Mouse (Mus musculus) lung, embryonic 14.5 days (tissue): ENCODE measurements around the gene Cpb2. TPM values are rescaled to one million over a fixed set of nuclear protein-coding genes. Genes with fewer than 3 reads are reported as not detected.

Source experiments
- ATAC-seq: fragments of 200-750 bp; cut with Nextera tagmentation; 2 replicates; pipeline ENCODE4 v1.8.0; 2017; ENCODE audit warnings: mild to moderate bottlenecking, moderate TSS enrichment, moderate library complexity; ENCODE audit not compliant: insufficient read depth
- DNase-seq: peaks from one replicate; pipeline ENCODE4 v3.0.0-alpha.2; 2015
- H3K27ac ChIP-seq: fragments of 300-500 bp; sonication (generic); 2 replicates; pipeline ENCODE4 v1.5.1; 2014; ENCODE audit warnings: low read depth, mild to moderate bottlenecking, moderate library complexity
- H3K27me3 ChIP-seq: fragments of 300-500 bp; sonication (generic); 2 replicates; pipeline ENCODE4 v1.6.1; 2014; ENCODE audit warnings: low read length, control low read depth; ENCODE audit not compliant: insufficient read depth
- H3K36me3 ChIP-seq: fragments of 300-500 bp; sonication (generic); 2 replicates; pipeline ENCODE4 v1.6.1; 2014; ENCODE audit warnings: control low read depth; ENCODE audit not compliant: insufficient read depth
- H3K4me1 ChIP-seq: fragments of 300-500 bp; sonication (generic); 2 replicates; pipeline ENCODE4 v1.6.1; 2014; ENCODE audit warnings: antibody characterized with exemption, control low read depth; ENCODE audit not compliant: insufficient read depth
- H3K4me2 ChIP-seq: fragments of 300-500 bp; sonication (generic); 2 replicates; pipeline ENCODE4 v1.6.1; 2014; ENCODE audit warnings: mild to moderate bottlenecking
- H3K4me3 ChIP-seq: fragments of 300-500 bp; sonication (generic); 2 replicates; pipeline ENCODE4 v1.5.1; 2014; ENCODE audit warnings: low read depth, low read length
- H3K9ac ChIP-seq: fragments of 300-500 bp; sonication (generic); 2 replicates; pipeline ENCODE4 v1.6.1; 2014
- H3K9me3 ChIP-seq: fragments of 300-500 bp; sonication (generic); 2 replicates; pipeline ENCODE4 v1.6.1; 2016; ENCODE audit warnings: low read depth, low read length, control low read depth
- CTCF ChIP-seq: IDR thresholded peaks from 2 replicates; pipeline ENCODE4 v1.5.1; 2016; ENCODE audit warnings: antibody characterized with exemption, low read depth
- WGBS: fragments of 180-500 bp; shearing (Covaris S2); extraction: QIAGEN DNeasy Blood & Tissue Kit; methylation state at CpG from one replicate; pipeline ENCODE4 v1.1.7; 2014; 5-methylcytosine and 5-hydroxymethylcytosine counted together
- polyA plus RNA-seq: library from polyadenylated mRNA; unstranded; fragments of >200 nt; fragmentation: Nextera tagmentation; extraction: Ambion mirVana; gene quantifications from 2 replicates; pipeline ENCODE4 v1.2.1, GENCODE M21; 2014

The Cpb2 gene
- not detected in 2 replicates for polyA plus RNA-seq

DNA sequence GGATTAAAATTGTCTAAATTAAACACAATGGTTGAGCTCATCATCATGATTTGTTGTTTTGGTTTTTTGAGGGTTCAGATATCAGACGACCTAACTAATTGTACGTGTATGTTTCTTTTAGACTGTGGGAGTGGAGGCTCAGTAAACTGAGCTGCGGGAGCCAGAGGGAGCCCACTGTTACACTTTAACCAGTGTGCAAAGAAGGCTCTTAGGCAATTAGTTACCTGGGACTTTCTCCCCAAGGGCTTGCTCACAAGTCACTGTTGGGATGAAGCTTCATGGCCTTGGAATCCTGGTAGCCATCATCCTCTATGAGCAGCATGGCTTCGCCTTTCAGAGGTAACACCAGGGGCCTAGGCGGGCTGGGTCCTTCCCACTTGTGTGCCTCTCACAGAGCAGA is at the start of gene Cpb2:
Gene Cpb2 (plus strand): TSS at position 201 of the 400 bp plus-strand sequence.
- WGBS: 71% methylated on average over 5 of the region's 5 CpGs
- no peak within 1 kb of the TSS for H3K9ac ChIP-seq
- no peaks in the 10 kb centered on the region for H3K4me1 ChIP-seq
- H3K4me2 ChIP-seq: no peak within 1 kb of the TSS
- H3K36me3 ChIP-seq: no peaks in the 10 kb centered on the region
- DNase-seq (no peak), ATAC-seq (no peak)
- no peak within 1 kb of the TSS for H3K27ac ChIP-seq
- no peak for TF ChIP-seq CTCF
- no peaks in the 10 kb centered on the region for H3K9me3 ChIP-seq
- H3K27me3 ChIP-seq: no peaks in the 10 kb centered on the region
- no peak within 1 kb of the TSS for H3K4me3 ChIP-seq

GRCm38 (mm10) chr14:75192427-75192826 is 49.7 kb upstream of the Cpb2 start:
- Histone ChIP-seq H3K27ac (no peak overlapping the region), H3K36me3 (no peaks in the 10 kb centered on the region), H3K4me3 (no peak overlapping the region), H3K9me3 (no peaks in the 10 kb centered on the region), H3K27me3 (no peaks in the 10 kb centered on the region), H3K9ac (no peak overlapping the region), H3K4me1 (no peaks in the 10 kb centered on the region), H3K4me2 (no peak overlapping the region)
- ATAC-seq (no peak), DNase-seq (no peak)
- TF ChIP-seq CTCF: 0 out of 2 replicates have a peak, but pooled peaks have one; percentile 5
- WGBS: 67% methylated on average over 10 of the region's 10 CpGs

- WGBS: 60% methylated on average over 10 of the region's 10 CpGs
- H3K4me3 ChIP-seq: no peak overlapping the region
- no peak overlapping the region for H3K9ac ChIP-seq
- no peaks in the 10 kb centered on the region for H3K9me3 ChIP-seq
- H3K27ac ChIP-seq: no peak overlapping the region
- DNase-seq (no peak), ATAC-seq (no peak)
- no peak overlapping the region for H3K4me2 ChIP-seq
- no peaks in the 10 kb centered on the region for H3K36me3 ChIP-seq
- TF ChIP-seq CTCF: no peak
- no peaks in the 10 kb centered on the region for H3K4me1 ChIP-seq
- no peaks in the 10 kb centered on the region for H3K27me3 ChIP-seq
These were observed 49.2 kb upstream of the Cpb2 start for GRCm38 (mm10) chr14:75192858-75193257.

DNA sequence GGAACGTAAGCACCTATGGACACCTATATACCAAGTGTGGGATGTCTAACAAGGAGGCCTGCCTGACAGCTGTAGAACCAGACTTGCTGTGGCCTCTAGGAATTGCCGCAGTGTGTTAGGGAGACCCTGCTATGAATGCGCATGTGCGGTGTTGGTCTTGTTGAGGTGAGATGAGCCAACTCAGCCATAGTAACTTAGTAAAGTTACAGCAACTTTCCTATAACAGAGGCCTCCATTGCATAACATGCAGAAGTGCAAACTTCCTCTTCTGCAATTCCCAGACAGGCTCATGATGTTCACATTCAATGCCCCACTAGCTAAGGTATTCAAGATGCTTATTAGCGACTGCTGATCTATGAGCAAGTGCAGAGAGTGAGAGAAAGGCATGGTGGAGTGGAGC is 46.6 kb upstream of the Cpb2 start:
- H3K9ac ChIP-seq: no peak overlapping the region
- H3K4me1 ChIP-seq: no peaks in the 10 kb centered on the region
- no peaks in the 10 kb centered on the region for H3K9me3 ChIP-seq
- WGBS: 89% methylated on average over 5 of the region's 5 CpGs
- no peak for DNase-seq
- no peak for TF ChIP-seq CTCF
- H3K27me3 ChIP-seq: no peaks in the 10 kb centered on the region
- H3K4me2 ChIP-seq: no peak overlapping the region
- H3K36me3 ChIP-seq: no peaks in the 10 kb centered on the region
- H3K4me3 ChIP-seq: no peak overlapping the region
- no peak overlapping the region for H3K27ac ChIP-seq
- ATAC-seq: no peak

DNA sequence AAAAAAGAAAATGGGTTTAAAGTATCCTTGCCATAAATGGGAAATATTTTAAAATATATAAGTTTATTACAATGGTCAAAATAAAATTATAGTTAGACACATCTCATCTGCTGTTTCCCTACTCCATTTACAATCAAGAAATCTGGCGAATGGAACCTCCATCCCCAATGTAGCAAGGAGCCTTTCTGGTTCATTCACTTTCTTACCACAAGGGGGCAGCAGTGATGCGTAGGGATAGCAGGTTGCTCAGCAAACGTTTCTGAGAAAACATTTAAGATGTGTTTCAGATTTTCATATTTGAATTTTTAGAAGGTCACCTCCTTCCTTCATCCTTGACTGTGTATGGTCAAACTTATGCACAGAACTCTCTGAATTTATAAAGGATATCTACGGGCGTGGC is 45.1 kb upstream of the Cpb2 start:
- ATAC-seq: no peak
- peak; percentile 93 for DNase-seq
- WGBS: 36% methylated on average over 5 of the region's 5 CpGs
- no peak overlapping the region for H3K4me2 ChIP-seq
- no peak overlapping the region for H3K9ac ChIP-seq
- H3K27ac ChIP-seq: no peak overlapping the region
- 0 out of 2 replicates have a peak, but pooled peaks cover 2% of the 10 kb centered on the region for H3K9me3 ChIP-seq
- H3K36me3 ChIP-seq: no peaks in the 10 kb centered on the region
- H3K27me3 ChIP-seq: no peaks in the 10 kb centered on the region
- H3K4me3 ChIP-seq: no peak overlapping the region
- H3K4me1 ChIP-seq: no peaks in the 10 kb centered on the region
- peak; percentile 93 for TF ChIP-seq CTCF

- H3K27me3 ChIP-seq: no peaks in the 10 kb centered on the region
- DNase-seq (no peak), ATAC-seq (peak; percentile 56)
- H3K4me2 ChIP-seq: no peak overlapping the region
- H3K4me3 ChIP-seq: no peak overlapping the region
- TF ChIP-seq CTCF: no peak
- no peak overlapping the region for H3K27ac ChIP-seq
- no peaks in the 10 kb centered on the region for H3K36me3 ChIP-seq
- H3K9me3 ChIP-seq: 0 out of 2 replicates have a peak, but pooled peaks cover 2% of the 10 kb centered on the region
- H3K4me1 ChIP-seq: no peaks in the 10 kb centered on the region
- WGBS: 16% methylated on average over 7 of the region's 7 CpGs
- no peak overlapping the region for H3K9ac ChIP-seq
These were observed 44.4 kb upstream of the Cpb2 start for GRCm38 (mm10) chr14:75197660-75198059.

DNA sequence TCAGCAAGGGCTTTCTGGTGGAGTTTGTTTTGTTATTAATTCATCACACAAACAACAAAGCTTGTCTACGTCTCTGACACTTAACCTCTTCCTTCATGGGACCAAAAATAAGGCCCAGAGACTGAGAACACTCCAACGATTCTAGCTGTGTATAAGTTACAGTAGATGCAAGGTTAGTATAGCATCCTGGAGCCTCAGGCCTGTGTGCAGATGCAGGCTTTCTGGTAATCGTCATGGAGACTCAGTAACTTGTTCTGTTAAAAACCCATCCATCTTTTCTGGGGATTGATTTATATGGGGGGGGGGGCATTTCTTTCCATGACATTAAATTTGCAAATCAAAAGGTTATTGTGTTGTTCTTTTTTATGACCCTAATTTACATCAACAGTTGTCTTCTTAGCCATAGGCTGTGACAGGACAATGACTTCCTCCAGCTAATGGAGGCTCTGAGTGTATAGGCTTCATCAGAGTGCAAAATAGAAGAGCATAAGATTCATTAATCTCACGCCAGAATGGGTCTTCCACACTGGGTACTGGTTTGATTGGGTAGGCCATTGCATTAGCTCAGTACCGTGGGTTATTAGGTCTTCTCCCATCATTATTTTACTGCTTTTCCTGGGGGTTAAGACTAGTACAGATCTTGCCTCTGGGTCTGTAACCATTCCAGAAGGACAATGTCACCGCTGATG is 36.6 kb upstream of the Cpb2 start:
- no peak for TF ChIP-seq CTCF
- no peak for ATAC-seq
- 82% methylated on average over 6 of the region's 6 CpGs for whole genome bisulfite sequencing

More for the DNA sequence above, 36.6 kb upstream of the Cpb2 start:
- H3K4me1 ChIP-seq: no peaks in the 10 kb centered on the region
- DNase-seq: no peak
- no peak overlapping the region for H3K4me3 ChIP-seq
- no peaks in the 10 kb centered on the region for H3K27me3 ChIP-seq
- no peak overlapping the region for H3K9ac ChIP-seq
- no peaks in the 10 kb centered on the region for H3K36me3 ChIP-seq
- 0 out of 2 replicates have a peak, but pooled peaks cover 2% of the 10 kb centered on the region for H3K9me3 ChIP-seq
- no peak overlapping the region for H3K4me2 ChIP-seq
- no peak overlapping the region for H3K27ac ChIP-seq
